In genomic region chr11:49000411-49000810, GRCm38 (mm10) we compare ENCODE assay signal across 17 mouse cellular contexts. TPM values are rescaled to one million over a fixed set of nuclear protein-coding genes. Genes with fewer than 3 reads are reported as not detected.
"Had no signal": no experiment of that assay in that cellular context is flagged by ENCODE, and none has a peak within 500 bp of the region (broad histone marks: within the 10 kb centered on the region; RNA-seq: fewer than 3 reads in every experiment).

No protein-coding gene starts in this region.

RNA-seq across cellular contexts. Expression of gene Tgtp1, which starts 6.4 kb away (rescaled TPM):
- polyA plus RNA-seq: embryonic facial prominence, embryonic 10.5 days; embryonic facial prominence, embryonic 11.5 days; embryonic facial prominence, embryonic 12.5 days; embryonic facial prominence, embryonic 13.5 days; erythroblast, embryonic 14.5 days; forebrain, embryonic 10.5 days; forebrain, embryonic 11.5 days; forebrain, embryonic 12.5 days; forebrain, embryonic 13.5 days; forebrain, embryonic 14.5 days; forebrain, embryonic 15.5 days; forebrain, embryonic 16.5 days; heart, embryonic 11.5 days had no signal

RNA-seq across cellular contexts. Expression of gene Gm12185, which starts 8.4 kb away (rescaled TPM):
- polyA plus RNA-seq: embryonic facial prominence, embryonic 10.5 days; embryonic facial prominence, embryonic 11.5 days; embryonic facial prominence, embryonic 12.5 days; embryonic facial prominence, embryonic 13.5 days; embryonic facial prominence, embryonic 14.5 days; embryonic facial prominence, embryonic 15.5 days; erythroblast, embryonic 14.5 days; forebrain, embryonic 10.5 days; forebrain, embryonic 11.5 days; forebrain, embryonic 12.5 days; forebrain, embryonic 13.5 days; forebrain, embryonic 14.5 days; forebrain, embryonic 15.5 days; forebrain, embryonic 16.5 days; forebrain, postnatal 0 days; heart, embryonic 10.5 days; heart, embryonic 11.5 days had no signal

RNA-seq across cellular contexts. Expression of gene 9930111J21Rik1, which starts 21.2 kb away (rescaled TPM):
- polyA plus RNA-seq: erythroblast, embryonic 14.5 days; heart, embryonic 10.5 days; heart, embryonic 11.5 days had no signal

RNA-seq across cellular contexts. Expression of gene Olfr56, which starts 21.7 kb away (rescaled TPM):
- polyA plus RNA-seq: embryonic facial prominence, embryonic 10.5 days; embryonic facial prominence, embryonic 11.5 days; embryonic facial prominence, embryonic 12.5 days; embryonic facial prominence, embryonic 13.5 days; embryonic facial prominence, embryonic 15.5 days; forebrain, embryonic 10.5 days; forebrain, embryonic 11.5 days; forebrain, embryonic 12.5 days; forebrain, embryonic 13.5 days; forebrain, embryonic 14.5 days; forebrain, embryonic 15.5 days; forebrain, embryonic 16.5 days; forebrain, postnatal 0 days; heart, embryonic 10.5 days; heart, embryonic 11.5 days had no signal

RNA-seq across cellular contexts. Expression of gene 9930111J21Rik2, which starts 50.6 kb away (rescaled TPM):
- polyA plus RNA-seq: erythroblast, embryonic 14.5 days; heart, embryonic 11.5 days had no signal
